Mouse (Mus musculus): Measurements from ENCODE around the gene Tmcc2.

DNA sequence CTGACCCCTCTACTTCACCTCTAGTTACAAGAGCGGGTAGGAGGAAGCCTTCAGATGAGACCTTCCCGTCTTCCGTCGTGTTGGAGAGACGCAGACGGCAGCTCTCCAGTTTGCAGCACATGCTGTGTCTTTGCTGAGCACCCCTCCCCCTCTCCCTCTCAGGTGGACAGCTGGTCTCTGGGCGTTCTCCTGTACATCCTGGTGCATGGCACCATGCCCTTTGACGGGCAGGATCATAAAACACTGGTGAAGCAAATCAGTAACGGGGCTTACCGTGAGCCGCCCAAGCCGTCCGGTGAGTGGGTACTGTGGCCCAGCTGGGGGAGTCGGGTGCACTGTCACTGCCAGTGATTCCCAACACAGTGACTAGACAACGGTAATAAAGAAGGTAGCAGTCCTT lies 60.7 kb downstream of the Tmcc2 start:
- TF ChIP-seq EP300 (IDR thresholded peaks at IDR 0.05; ENCODE audit: low read depth) (no peak), CTCF (IDR thresholded peaks at IDR 0.05; ENCODE audit: low read depth) (no peak)
